Mouse (Mus musculus) forebrain, postnatal 0 days (tissue): ENCODE measurements at regions not wholly inside any gene's neighbourhood (a gene's known extent, or its start where the extent isn't known, plus 50 kb on each side); places are given as distances from the start of the nearest gene placed in this dataset.

Source experiments
- ATAC-seq: fragments of 200-750 bp; cut with Nextera tagmentation; 2 replicates; pipeline ENCODE4 v1.8.0; 2017; ENCODE audit warnings: mild to moderate bottlenecking, moderate library complexity
- DNase-seq: peaks from one replicate; pipeline ENCODE4 v3.0.0-alpha.2; 2015
- H3K27ac ChIP-seq: fragments of 300-500 bp; sonication (generic); 2 replicates; pipeline ENCODE4 v1.5.1; 2014; ENCODE audit warnings: low read depth, mild to moderate bottlenecking, antibody characterized with exemption, low read length, moderate library complexity, mixed read lengths
- H3K27me3 ChIP-seq: fragments of 300-500 bp; sonication (generic); 2 replicates; pipeline ENCODE4 v1.6.1; 2014; ENCODE audit warnings: mild to moderate bottlenecking, low read length, mixed read lengths; ENCODE audit not compliant: insufficient read depth
- H3K36me3 ChIP-seq: fragments of 300-500 bp; sonication (generic); 2 replicates; pipeline ENCODE4 v1.6.1; 2014; ENCODE audit warnings: mild to moderate bottlenecking, moderate library complexity; ENCODE audit not compliant: insufficient read depth
- H3K4me1 ChIP-seq: fragments of 300-500 bp; sonication (generic); 2 replicates; pipeline ENCODE4 v1.6.1; 2014; ENCODE audit warnings: antibody characterized with exemption; ENCODE audit not compliant: insufficient read depth
- H3K4me2 ChIP-seq: fragments of 300-500 bp; sonication (generic); 2 replicates; pipeline ENCODE4 v1.6.1; 2014; ENCODE audit warnings: low read depth, mild to moderate bottlenecking, moderate library complexity
- H3K4me3 ChIP-seq: fragments of 300-500 bp; sonication (generic); 2 replicates; pipeline ENCODE4 v1.5.1; 2014; ENCODE audit warnings: low read depth, low read length, mixed read lengths
- H3K9ac ChIP-seq: fragments of 300-500 bp; sonication (generic); 2 replicates; pipeline ENCODE4 v1.6.1; 2014; ENCODE audit warnings: mild to moderate bottlenecking
- H3K9me3 ChIP-seq: fragments of 300-500 bp; sonication (generic); 2 replicates; pipeline ENCODE4 v1.6.1; 2016; ENCODE audit warnings: low read length
- CTCF ChIP-seq: sonication (generic); IDR thresholded peaks from 2 replicates; pipeline ENCODE4 v1.5.1; 2016; ENCODE audit warnings: antibody characterized with exemption, control low read depth, low read depth
- WGBS: fragments of 180-500 bp; shearing (Covaris S2); extraction: QIAGEN DNeasy Blood & Tissue Kit; methylation state at CpG from one replicate; pipeline ENCODE4 v1.1.7; 2014; 5-methylcytosine and 5-hydroxymethylcytosine counted together

- Histone ChIP-seq H3K27me3 (no peaks in the 10 kb centered on the region), H3K4me1 (no peaks in the 10 kb centered on the region), H3K9ac (no peak overlapping the region), H3K27ac (no peak overlapping the region), H3K4me2 (no peak overlapping the region), H3K36me3 (no peaks in the 10 kb centered on the region), H3K4me3 (no peak overlapping the region), H3K9me3 (no peaks in the 10 kb centered on the region)
- 85% methylated on average over 2 of the region's 2 CpGs for WGBS
- DNase-seq (no peak), ATAC-seq (no peak)
- no peak for TF ChIP-seq CTCF
These were observed 1051.2 kb upstream of the Lrrc6 start for GRCm38 (mm10) chr15:67551911-67552310.

- Histone ChIP-seq H3K9me3 (no peaks in the 10 kb centered on the region), H3K4me1 (no peaks in the 10 kb centered on the region), H3K27me3 (no peaks in the 10 kb centered on the region), H3K27ac (no peak overlapping the region), H3K9ac (no peak overlapping the region), H3K36me3 (no peaks in the 10 kb centered on the region), H3K4me3 (no peak overlapping the region), H3K4me2 (no peak overlapping the region)
- 84% methylated on average over 1 of the region's 1 CpGs for WGBS
- no peak for TF ChIP-seq CTCF
- DNase-seq (no peak), ATAC-seq (no peak)
These were observed 1046.2 kb upstream of the Lrrc6 start for GRCm38 (mm10) chr15:67546896-67547400.

GRCm38 (mm10) chr15:67545745-67546144, 1045.0 kb upstream of the Lrrc6 start:
- Histone ChIP-seq H3K9me3 (no peaks in the 10 kb centered on the region), H3K4me3 (no peak overlapping the region), H3K36me3 (no peaks in the 10 kb centered on the region), H3K4me2 (no peak overlapping the region), H3K27me3 (no peaks in the 10 kb centered on the region), H3K4me1 (no peaks in the 10 kb centered on the region), H3K9ac (no peak overlapping the region), H3K27ac (no peak overlapping the region)
- ATAC-seq = no peak
- WGBS = 89% methylated on average over 6 of the region's 6 CpGs
- DNase-seq = no peak
- no peak for TF ChIP-seq CTCF

GRCm38 (mm10) chr15:67513722-67514121, 1013.0 kb upstream of the Lrrc6 start:
- Histone ChIP-seq H3K4me3 (no peak overlapping the region), H3K9me3 (no peaks in the 10 kb centered on the region), H3K27ac (no peak overlapping the region), H3K9ac (no peak overlapping the region), H3K4me1 (no peaks in the 10 kb centered on the region), H3K36me3 (no peaks in the 10 kb centered on the region), H3K4me2 (no peak overlapping the region), H3K27me3 (no peaks in the 10 kb centered on the region)
- no peak for ATAC-seq
- no peak for TF ChIP-seq CTCF
- DNase-seq = no peak

GRCm38 (mm10) chr15:67495001-67495658, 994.4 kb upstream of the Lrrc6 start:
- Histone ChIP-seq H3K36me3 (no peaks in the 10 kb centered on the region), H3K9me3 (no peaks in the 10 kb centered on the region), H3K4me2 (no peak overlapping the region), H3K9ac (no peak overlapping the region), H3K27ac (no peak overlapping the region), H3K4me1 (no peaks in the 10 kb centered on the region), H3K27me3 (no peaks in the 10 kb centered on the region), H3K4me3 (no peak overlapping the region)
- WGBS = 70% methylated on average over 7 of the region's 7 CpGs
- no peak for TF ChIP-seq CTCF
- peak; percentile 36 for DNase-seq
- peak; percentile 91 for ATAC-seq

- no peaks in the 10 kb centered on the region for H3K9me3 ChIP-seq
- ATAC-seq (no peak; the same call in 1 of the 2 replicates), DNase-seq (no peak)
- no peak overlapping the region for H3K4me3 ChIP-seq
- H3K4me1 ChIP-seq = no peaks in the 10 kb centered on the region
- no peak overlapping the region for H3K27ac ChIP-seq
- TF ChIP-seq CTCF = no peak
- no peaks in the 10 kb centered on the region for H3K36me3 ChIP-seq
- 93% methylated on average over 2 of the region's 2 CpGs for WGBS
- no peak overlapping the region for H3K4me2 ChIP-seq
- H3K9ac ChIP-seq = no peak overlapping the region
- H3K27me3 ChIP-seq = no peaks in the 10 kb centered on the region
These were observed 981.0 kb upstream of the Lrrc6 start for GRCm38 (mm10) chr15:67481733-67482132.

GRCm38 (mm10) chr15:67474325-67474724, 973.6 kb upstream of the Lrrc6 start:
- no peak for TF ChIP-seq CTCF
- Histone ChIP-seq H3K27me3 (no peaks in the 10 kb centered on the region), H3K27ac (no peak overlapping the region), H3K4me1 (no peaks in the 10 kb centered on the region), H3K4me3 (no peak overlapping the region), H3K9me3 (no peaks in the 10 kb centered on the region), H3K36me3 (no peaks in the 10 kb centered on the region), H3K4me2 (no peak overlapping the region), H3K9ac (no peak overlapping the region)
- no peak for DNase-seq
- ATAC-seq = no peak
- 91% methylated on average over 5 of the region's 5 CpGs for WGBS
